9 mouse cellular contexts compared by ENCODE assay signal in the genomic region with DNA sequence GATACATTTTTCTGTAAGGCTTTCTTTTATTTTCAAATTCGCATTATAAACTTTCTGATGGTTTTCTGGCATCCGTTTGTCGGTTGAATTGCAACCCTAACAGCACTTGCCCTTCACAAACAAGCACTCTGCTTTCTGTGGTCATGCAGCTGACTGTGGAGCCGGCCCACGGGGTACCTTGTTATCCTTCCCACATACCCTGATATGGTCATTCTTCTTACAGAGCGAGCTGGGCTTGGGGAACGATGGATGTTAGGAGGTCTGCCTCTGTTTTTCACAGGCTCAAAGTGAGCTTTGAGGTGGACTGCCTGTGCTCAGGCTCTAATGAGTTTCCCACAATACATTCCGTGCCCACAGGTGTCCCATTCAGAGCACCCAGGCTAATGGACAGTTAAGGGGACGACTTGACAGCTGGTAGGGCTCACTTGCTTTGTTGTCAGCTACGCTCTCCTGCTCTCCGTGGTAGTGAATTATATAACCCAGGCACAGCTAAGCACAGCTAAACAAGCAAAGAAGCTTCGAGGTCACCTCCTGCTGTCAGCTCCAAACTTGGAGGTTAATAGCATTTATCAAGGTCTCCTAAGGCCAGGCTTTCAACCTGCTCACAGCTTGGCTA. TPM values are rescaled to one million over a fixed set of nuclear protein-coding genes. Genes with fewer than 3 reads are reported as not detected.
DNase-seq lines count a peak whose midpoint lies in the region; ATAC-seq lines count a peak whose summit lies in the region.
"Had no signal": no experiment of that assay in that cellular context is flagged by ENCODE, and none has a peak within 500 bp of the region (broad histone marks: within the 10 kb centered on the region; RNA-seq: fewer than 3 reads in every experiment).

No protein-coding gene starts in this region.

- H3K4me1 ChIP-seq in heart, embryonic 13.5 days, result peaks cover 39% of the 10 kb centered on the region
- H3K4me1 ChIP-seq in heart, embryonic 12.5 days (replicated peaks), result peaks cover 12% of the 10 kb centered on the region
- peaks cover 42% of the 10 kb centered on the region for H3K4me1 ChIP-seq in forebrain, embryonic 15.5 days
- peaks cover 40% of the 10 kb centered on the region for H3K4me1 ChIP-seq in midbrain, embryonic 16.5 days (ENCODE audit: control insufficient read depth, insufficient read depth, low read length)
- peaks cover 15% of the 10 kb centered on the region; the same call in 1 of the 2 replicates for H3K4me1 ChIP-seq in intestine, embryonic 15.5 days (replicated peaks)

- peak overlapping the region; percentile 21; the same call in 1 of the 2 replicates for H3K4me2 ChIP-seq in heart, embryonic 13.5 days
- H3K4me2 ChIP-seq in heart, embryonic 12.5 days, result no peak overlapping the region
- no peak overlapping the region for H3K4me2 ChIP-seq in forebrain, embryonic 15.5 days (replicated peaks)
- H3K4me2 ChIP-seq in midbrain, embryonic 16.5 days (ENCODE audit: low read length), result peak overlapping the region; percentile 36
- no peak overlapping the region for H3K4me2 ChIP-seq in intestine, embryonic 15.5 days (replicated peaks)

- H3K4me3 ChIP-seq in heart, embryonic 13.5 days, result no peak overlapping the region
- H3K4me3 ChIP-seq in heart, embryonic 12.5 days, result no peak overlapping the region
- H3K4me3 ChIP-seq in forebrain, embryonic 15.5 days, result no peak overlapping the region
- H3K4me3 ChIP-seq in midbrain, embryonic 16.5 days (ENCODE audit: low read depth, low read length), result no peak overlapping the region
- H3K4me3 ChIP-seq in intestine, embryonic 15.5 days (replicated peaks), result no peak overlapping the region

- DNase-seq in adrenal gland, postnatal 36 days, result peak; percentile 36 to 50
- no peak for DNase-seq in gastrocnemius, postnatal 25 days
- no peak for DNase-seq in ovary, postnatal 14 days (ENCODE audit: low spot score)

- peak overlapping the region; percentile 33; the same call in 1 of the 2 replicates for H3K27ac ChIP-seq in heart, embryonic 13.5 days (replicated peaks)
- no peak overlapping the region for H3K27ac ChIP-seq in heart, embryonic 12.5 days (ENCODE audit: poor library complexity, severe bottlenecking)
- H3K27ac ChIP-seq in forebrain, embryonic 15.5 days (replicated peaks), result peak overlapping the region; percentile 60
- peak overlapping the region; percentile 63 for H3K27ac ChIP-seq in midbrain, embryonic 16.5 days (ENCODE audit: low read length)
- H3K27ac ChIP-seq in intestine, embryonic 15.5 days, result no peak overlapping the region
- H3K27ac ChIP-seq: liver, embryonic 14.5 days had no signal

- H3K9ac ChIP-seq in heart, embryonic 13.5 days, result 0 out of 2 replicates have a peak overlapping the region, but pooled peaks have one; percentile 11
- no peak overlapping the region for H3K9ac ChIP-seq in heart, embryonic 12.5 days
- no peak overlapping the region for H3K9ac ChIP-seq in forebrain, embryonic 15.5 days (replicated peaks)
- peak overlapping the region; percentile 41; the same call in 1 of the 2 replicates for H3K9ac ChIP-seq in midbrain, embryonic 16.5 days (ENCODE audit: low read depth, low read length)
- no peak overlapping the region for H3K9ac ChIP-seq in intestine, embryonic 15.5 days
- H3K9ac ChIP-seq: liver, embryonic 14.5 days had no signal

- no peaks in the 10 kb centered on the region; the same call in 1 of the 2 replicates for H3K36me3 ChIP-seq in heart, embryonic 13.5 days
- H3K36me3 ChIP-seq in heart, embryonic 12.5 days, result peaks cover 4% of the 10 kb centered on the region; the same call in 1 of the 2 replicates
- 0 out of 2 replicates have a peak, but pooled peaks cover 3% of the 10 kb centered on the region for H3K36me3 ChIP-seq in forebrain, embryonic 15.5 days
- H3K36me3 ChIP-seq in midbrain, embryonic 16.5 days (ENCODE audit: control insufficient read depth, insufficient read depth, low read length), result no peaks in the 10 kb centered on the region
- H3K36me3 ChIP-seq in intestine, embryonic 15.5 days, result no peaks in the 10 kb centered on the region

- WGBS in heart, embryonic 13.5 days, result 34% methylated on average over 12 of the region's 12 CpGs
- 38% methylated on average over 12 of the region's 12 CpGs for WGBS in heart, embryonic 12.5 days
- WGBS in forebrain, embryonic 15.5 days, result 16% methylated on average over 12 of the region's 12 CpGs
- WGBS in midbrain, embryonic 16.5 days, result 21% methylated on average over 12 of the region's 12 CpGs
- WGBS in intestine, embryonic 15.5 days, result 44% methylated on average over 12 of the region's 12 CpGs

- no peaks in the 10 kb centered on the region for H3K27me3 ChIP-seq in heart, embryonic 13.5 days (replicated peaks)
- H3K27me3 ChIP-seq in heart, embryonic 12.5 days (replicated peaks), result no peaks in the 10 kb centered on the region
- no peaks in the 10 kb centered on the region for H3K27me3 ChIP-seq in forebrain, embryonic 15.5 days
- H3K27me3 ChIP-seq in midbrain, embryonic 16.5 days (ENCODE audit: control insufficient read depth, insufficient read depth, low read depth, low read length), result no peaks in the 10 kb centered on the region
- no peaks in the 10 kb centered on the region for H3K27me3 ChIP-seq in intestine, embryonic 15.5 days (replicated peaks)

- ATAC-seq in heart, embryonic 13.5 days (ENCODE audit: extremely low read depth, insufficient number of reproducible peaks, low FRiP score, low TSS enrichment), result no peak
- ATAC-seq in heart, embryonic 12.5 days (ENCODE audit: insufficient number of reproducible peaks, low FRiP score), result no peak
- ATAC-seq in forebrain, embryonic 15.5 days (replicated peaks), result peak; percentile 73
- peak; percentile 63 for ATAC-seq in midbrain, embryonic 16.5 days
- no peak for ATAC-seq in intestine, embryonic 15.5 days

- no peaks in the 10 kb centered on the region for H3K9me3 ChIP-seq in heart, embryonic 13.5 days
- H3K9me3 ChIP-seq in heart, embryonic 12.5 days (replicated peaks), result no peaks in the 10 kb centered on the region
- H3K9me3 ChIP-seq in forebrain, embryonic 15.5 days, result no peaks in the 10 kb centered on the region
- H3K9me3 ChIP-seq in midbrain, embryonic 16.5 days (replicated peaks; ENCODE audit: control insufficient read depth, low read length, poor library complexity, severe bottlenecking), result no peaks in the 10 kb centered on the region
- H3K9me3 ChIP-seq in intestine, embryonic 15.5 days, result no peaks in the 10 kb centered on the region

RNA-seq across cellular contexts. Expression of gene Ptn, which starts 21.3 kb away (rescaled TPM):
- polyA plus RNA-seq in heart, embryonic 13.5 days (2015; fragmentation: Nextera tagmentation; extraction: Ambion mirVana), result 328 and 358 TPM in 2 replicates
- 282 and 283 TPM in 2 replicates for polyA plus RNA-seq in heart, embryonic 12.5 days (2016; fragmentation: Nextera tagmentation; extraction: Ambion mirVana)
- 10 to 100 TPM; 82.6 to 83.9 TPM for total RNA-seq in adrenal gland, postnatal 36 days (2021)
- polyA plus RNA-seq in forebrain, embryonic 15.5 days (2015; fragmentation: Nextera tagmentation; extraction: Ambion mirVana), result 502 and 540 TPM in 2 replicates
- polyA plus RNA-seq in midbrain, embryonic 16.5 days (2015; fragmentation: Nextera tagmentation; extraction: Ambion mirVana), result 861 and 866 TPM in 2 replicates
- 283 and 350 TPM in 2 replicates for polyA plus RNA-seq in intestine, embryonic 15.5 days (2015; fragmentation: Nextera tagmentation; extraction: Ambion mirVana)
- total RNA-seq in gastrocnemius, postnatal 25 days (2021), result 1 to 10 TPM; 2.6 to 4.6 TPM

Comparison
In these comparisons a context has a peak if more than half of its experiments do, and no peak if none do; other contexts are left out.
1. H3K27ac ChIP-seq: peak in heart, embryonic 13.5 days (single experiment), forebrain, embryonic 15.5 days (single experiment) and midbrain, embryonic 16.5 days (single experiment); none in heart, embryonic 12.5 days (single experiment) and intestine, embryonic 15.5 days (single experiment).
2. H3K4me2 ChIP-seq: peak in heart, embryonic 13.5 days (single experiment) and midbrain, embryonic 16.5 days (single experiment); none in heart, embryonic 12.5 days (single experiment), forebrain, embryonic 15.5 days (single experiment) and intestine, embryonic 15.5 days (single experiment).
3. H3K9ac ChIP-seq: peak in heart, embryonic 13.5 days (single experiment) and midbrain, embryonic 16.5 days (single experiment); none in heart, embryonic 12.5 days (single experiment), forebrain, embryonic 15.5 days (single experiment) and intestine, embryonic 15.5 days (single experiment).
4. ATAC-seq: peak in forebrain, embryonic 15.5 days (single experiment) and midbrain, embryonic 16.5 days (single experiment); none in heart, embryonic 13.5 days (single experiment), heart, embryonic 12.5 days (single experiment) and intestine, embryonic 15.5 days (single experiment).
5. DNase-seq: peak in adrenal gland, postnatal 36 days (2 of 2); none in gastrocnemius, postnatal 25 days (single experiment) and ovary, postnatal 14 days (single experiment).